Mouse (Mus musculus): Measurements from ENCODE around the gene Basp1.

DNA sequence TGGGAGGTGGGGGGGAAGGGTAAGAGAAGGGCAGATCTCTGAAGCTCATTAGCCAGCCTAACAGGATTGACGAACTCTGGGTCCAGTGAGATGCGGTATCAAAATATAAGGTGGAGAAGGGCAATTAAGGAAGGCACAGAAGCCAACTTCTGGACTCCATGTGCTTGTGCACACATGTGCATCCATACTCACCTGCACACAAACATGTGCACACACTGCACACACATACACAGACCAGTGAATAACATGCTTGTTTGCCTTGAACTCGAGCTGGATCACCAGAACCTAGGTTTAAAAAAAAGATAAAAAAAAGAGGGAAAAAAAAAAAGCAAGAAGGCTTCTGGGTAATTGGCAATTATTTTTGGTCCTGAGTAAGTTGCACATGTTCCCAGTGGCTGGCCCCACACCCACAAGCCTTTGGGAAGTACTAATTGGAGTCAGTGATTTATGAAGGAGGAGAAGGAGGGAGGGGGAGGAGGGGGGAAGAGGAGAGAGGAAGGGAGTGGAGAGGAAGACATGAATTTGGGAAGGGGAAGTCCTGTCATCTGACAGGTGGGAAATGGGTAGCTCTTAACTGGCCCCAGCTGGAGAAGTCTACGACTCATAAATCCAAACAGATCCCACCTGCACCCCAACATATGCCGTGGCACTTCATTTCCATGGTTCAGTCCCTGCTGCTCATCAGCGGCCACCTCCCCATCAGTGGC is 48.6 kb upstream of the Basp1 start:
- TF ChIP-seq CTCF (IDR thresholded peaks at IDR 0.05; ENCODE audit: low read depth) (no peak), EP300 (IDR thresholded peaks at IDR 0.05; ENCODE audit: low read depth) (no peak)
